Mouse (Mus musculus): ENCODE results near the gene Rnf114. TPM values are rescaled to one million over a fixed set of nuclear protein-coding genes. Genes with fewer than 3 reads are reported as not detected.

Gene Rnf114
- polyA plus RNA-seq, 1 experiment from 2014 or later: 130 TPM

- 92% methylated on average over 3 of the region's 3 CpGs for WGBS
- H3K9ac ChIP-seq: no peak overlapping the region
These were observed 33.9 kb upstream of the Rnf114 start for GRCm38 (mm10) chr2:167458548-167458947.

GRCm38 (mm10) chr2:167459071-167459865, 33.2 kb upstream of the Rnf114 start:
- H3K4me1 ChIP-seq: no peaks in the 10 kb centered on the region
- no peak for ATAC-seq (ENCODE audit: low FRiP score, low read depth)
- WGBS: 97% methylated on average over 6 of the region's 6 CpGs
- H3K9me3 ChIP-seq: no peaks in the 10 kb centered on the region
- H3K4me2 ChIP-seq (replicated peaks): no peak overlapping the region
- peaks cover 67% of the 10 kb centered on the region for H3K36me3 ChIP-seq
- H3K27ac ChIP-seq: no peak overlapping the region
- H3K27me3 ChIP-seq (replicated peaks): no peaks in the 10 kb centered on the region
- H3K4me3 ChIP-seq: no peak overlapping the region
- no peak overlapping the region for H3K9ac ChIP-seq

More at GRCm38 (mm10) chr2:167458548-167458947, 33.9 kb upstream of the Rnf114 start:
- no peaks in the 10 kb centered on the region for H3K27me3 ChIP-seq (replicated peaks)
- no peak overlapping the region for H3K27ac ChIP-seq
- H3K9me3 ChIP-seq: no peaks in the 10 kb centered on the region
- H3K4me2 ChIP-seq (replicated peaks): no peak overlapping the region
- H3K4me1 ChIP-seq: no peaks in the 10 kb centered on the region
- H3K4me3 ChIP-seq: no peak overlapping the region
- ATAC-seq (ENCODE audit: low FRiP score, low read depth): no peak
- H3K36me3 ChIP-seq: peaks cover 74% of the 10 kb centered on the region

GRCm38 (mm10) chr2:167462954-167463353, 29.5 kb upstream of the Rnf114 start:
- WGBS: 51% methylated on average over 6 of the region's 6 CpGs
- Histone ChIP-seq H3K27me3 (replicated peaks) (no peaks in the 10 kb centered on the region), H3K27ac (no peak overlapping the region), H3K4me3 (no peak overlapping the region), H3K4me2 (replicated peaks) (no peak overlapping the region), H3K9ac (no peak overlapping the region), H3K9me3 (no peaks in the 10 kb centered on the region), H3K36me3 (peaks cover 56% of the 10 kb centered on the region), H3K4me1 (no peaks in the 10 kb centered on the region)
- ATAC-seq (ENCODE audit: low FRiP score, low read depth): no peak

GRCm38 (mm10) chr2:167463802-167464201, 28.6 kb upstream of the Rnf114 start:
- Histone ChIP-seq H3K9me3 (no peaks in the 10 kb centered on the region), H3K36me3 (peaks cover 55% of the 10 kb centered on the region), H3K4me1 (no peaks in the 10 kb centered on the region), H3K9ac (no peak overlapping the region), H3K27me3 (replicated peaks) (no peaks in the 10 kb centered on the region), H3K4me2 (replicated peaks) (no peak overlapping the region), H3K4me3 (no peak overlapping the region), H3K27ac (no peak overlapping the region)
- no peak for ATAC-seq (ENCODE audit: low FRiP score, low read depth)
- 87% methylated on average over 5 of the region's 5 CpGs for WGBS

- H3K4me2 ChIP-seq (replicated peaks): no peak overlapping the region
- no peak overlapping the region for H3K27ac ChIP-seq
- H3K4me1 ChIP-seq: no peaks in the 10 kb centered on the region
- H3K27me3 ChIP-seq (replicated peaks): no peaks in the 10 kb centered on the region
- no peaks in the 10 kb centered on the region for H3K9me3 ChIP-seq
- H3K4me3 ChIP-seq: no peak overlapping the region
- 91% methylated on average over 3 of the region's 3 CpGs for WGBS
- no peak overlapping the region for H3K9ac ChIP-seq
- peaks cover 49% of the 10 kb centered on the region for H3K36me3 ChIP-seq
- no peak for ATAC-seq (ENCODE audit: low FRiP score, low read depth)
These were observed 26.5 kb upstream of the Rnf114 start for GRCm38 (mm10) chr2:167465951-167466350.

GRCm38 (mm10) chr2:167467214-167467613, 25.2 kb upstream of the Rnf114 start:
- Histone ChIP-seq H3K9ac (no peak overlapping the region), H3K4me2 (replicated peaks) (no peak overlapping the region), H3K27me3 (replicated peaks) (no peaks in the 10 kb centered on the region), H3K4me3 (no peak overlapping the region), H3K27ac (no peak overlapping the region), H3K36me3 (peaks cover 56% of the 10 kb centered on the region), H3K9me3 (no peaks in the 10 kb centered on the region), H3K4me1 (no peaks in the 10 kb centered on the region)
- no peak for ATAC-seq (ENCODE audit: low FRiP score, low read depth)
- 85% methylated on average over 5 of the region's 5 CpGs for WGBS

GRCm38 (mm10) chr2:167468444-167468843, 24.0 kb upstream of the Rnf114 start:
- no peak overlapping the region for H3K9ac ChIP-seq
- no peaks in the 10 kb centered on the region for H3K27me3 ChIP-seq (replicated peaks)
- no peak overlapping the region for H3K27ac ChIP-seq
- WGBS: 86% methylated on average over 6 of the region's 6 CpGs
- no peak for ATAC-seq (ENCODE audit: low FRiP score, low read depth)
- H3K9me3 ChIP-seq: no peaks in the 10 kb centered on the region
- H3K4me2 ChIP-seq (replicated peaks): no peak overlapping the region
- no peaks in the 10 kb centered on the region for H3K4me1 ChIP-seq
- H3K4me3 ChIP-seq: no peak overlapping the region
- peaks cover 65% of the 10 kb centered on the region for H3K36me3 ChIP-seq

GRCm38 (mm10) chr2:167470611-167471010, 21.8 kb upstream of the Rnf114 start:
- Histone ChIP-seq H3K27ac (no peak overlapping the region), H3K4me3 (no peak overlapping the region), H3K4me2 (replicated peaks) (no peak overlapping the region), H3K9me3 (no peaks in the 10 kb centered on the region), H3K27me3 (replicated peaks) (no peaks in the 10 kb centered on the region), H3K36me3 (peaks cover 79% of the 10 kb centered on the region), H3K4me1 (peaks cover 2% of the 10 kb centered on the region; the same call in 1 of the 2 replicates), H3K9ac (no peak overlapping the region)
- 93% methylated on average over 3 of the region's 3 CpGs for WGBS
- no peak for ATAC-seq (ENCODE audit: low FRiP score, low read depth)

- H3K4me2 ChIP-seq (replicated peaks): no peak overlapping the region
- ATAC-seq (ENCODE audit: low FRiP score, low read depth): no peak
- H3K9me3 ChIP-seq: no peaks in the 10 kb centered on the region
- no peaks in the 10 kb centered on the region for H3K27me3 ChIP-seq (replicated peaks)
- WGBS: 94% methylated on average over 6 of the region's 6 CpGs
- H3K9ac ChIP-seq: no peak overlapping the region
- H3K4me3 ChIP-seq: no peak overlapping the region
- peaks cover 11% of the 10 kb centered on the region for H3K4me1 ChIP-seq
- H3K27ac ChIP-seq: no peak overlapping the region
- H3K36me3 ChIP-seq: peaks cover 69% of the 10 kb centered on the region
These were observed 20.9 kb upstream of the Rnf114 start for GRCm38 (mm10) chr2:167471585-167471984.

- peaks cover 54% of the 10 kb centered on the region for H3K36me3 ChIP-seq
- no peak for ATAC-seq (ENCODE audit: low FRiP score, low read depth)
- H3K27me3 ChIP-seq (replicated peaks): no peaks in the 10 kb centered on the region
- no peak overlapping the region for H3K9ac ChIP-seq
- H3K27ac ChIP-seq: no peak overlapping the region
- H3K4me1 ChIP-seq: peaks cover 19% of the 10 kb centered on the region
- no peak overlapping the region for H3K4me2 ChIP-seq (replicated peaks)
- 93% methylated on average over 6 of the region's 6 CpGs for WGBS
- no peak overlapping the region for H3K4me3 ChIP-seq
- no peaks in the 10 kb centered on the region for H3K9me3 ChIP-seq
These were observed 18.2 kb upstream of the Rnf114 start for GRCm38 (mm10) chr2:167474218-167474617.

- Histone ChIP-seq H3K4me1 (peaks cover 19% of the 10 kb centered on the region), H3K36me3 (peaks cover 46% of the 10 kb centered on the region), H3K27me3 (replicated peaks) (no peaks in the 10 kb centered on the region), H3K9me3 (no peaks in the 10 kb centered on the region), H3K9ac (peak overlapping the region; percentile 23; the same call in 1 of the 2 replicates), H3K4me2 (replicated peaks) (peak overlapping the region; percentile 20; the same call in 1 of the 2 replicates), H3K4me3 (no peak overlapping the region), H3K27ac (peak overlapping the region; percentile 59; the same call in 1 of the 2 replicates)
- no peak for ATAC-seq (ENCODE audit: low FRiP score, low read depth)
- 86% methylated on average over 5 of the region's 5 CpGs for WGBS
These were observed 16.8 kb upstream of the Rnf114 start for GRCm38 (mm10) chr2:167475596-167475995.

- Histone ChIP-seq H3K4me1 (peaks cover 19% of the 10 kb centered on the region), H3K4me2 (replicated peaks) (peak overlapping the region; percentile 20), H3K4me3 (no peak overlapping the region), H3K36me3 (peaks cover 42% of the 10 kb centered on the region), H3K9ac (peak overlapping the region; percentile 23; the same call in 1 of the 2 replicates), H3K27me3 (replicated peaks) (no peaks in the 10 kb centered on the region), H3K27ac (peak overlapping the region; percentile 59), H3K9me3 (no peaks in the 10 kb centered on the region)
- 20% methylated on average over 7 of the region's 7 CpGs for WGBS
- peak; percentile 78 for ATAC-seq (ENCODE audit: low FRiP score, low read depth)
These were observed 16.2 kb upstream of the Rnf114 start for GRCm38 (mm10) chr2:167476200-167476688.
